Mouse (Mus musculus) CD4-positive, CD25-positive, alpha-beta regulatory T cell, adult 4 months (primary cell): ENCODE measurements around the gene Sergef. TPM values are rescaled to one million over a fixed set of nuclear protein-coding genes. Genes with fewer than 3 reads are reported as not detected.

Experiments used
- ATAC-seq: one replicate; pipeline ENCODE4 v1.8.0; 2017
- polyA plus RNA-seq, 2 experiments: library from polyadenylated mRNA; unstranded; fragments of 100-300 nt; shearing (Covaris generic); gene quantifications; one replicate each; pipeline ENCODE4 v1.2.1; 2017

The Sergef gene
- polyA plus RNA-seq, 2 experiments from 2014 or later = 20.2 to 25.5 TPM

- no peak for ATAC-seq
Observed at GRCm38 (mm10) chr7:46400346-46400745, 239.3 kb downstream of the Sergef start.

- no peak for ATAC-seq
Observed at GRCm38 (mm10) chr7:46399676-46400075, 239.9 kb downstream of the Sergef start.

- ATAC-seq = no peak
Observed at GRCm38 (mm10) chr7:46398612-46399011, 241.0 kb downstream of the Sergef start.

- no peak for ATAC-seq
Observed at GRCm38 (mm10) chr7:46397732-46398333, 241.8 kb downstream of the Sergef start.

GRCm38 (mm10) chr7:46396928-46397731 is 242.5 kb downstream of the Sergef start:
- no peak for ATAC-seq

- ATAC-seq = peak; percentile 39
Observed at GRCm38 (mm10) chr7:46396231-46396927, 243.2 kb downstream of the Sergef start, which contains the start of gene Kcnc1. Gene Kcnc1 (plus strand): TSS chr7:46396497.

- ATAC-seq = no peak
Observed at GRCm38 (mm10) chr7:46395571-46395970, 244.0 kb downstream of the Sergef start.

- no peak for ATAC-seq
Observed at GRCm38 (mm10) chr7:46394933-46395332, 244.7 kb downstream of the Sergef start.

- no peak for ATAC-seq
Observed at GRCm38 (mm10) chr7:46393718-46394511, 245.7 kb downstream of the Sergef start.

Other genes starting within 250 kb of the Sergef start
- gene Kcnc1, start 243.3 kb downstream of the Sergef start, polyA plus RNA-seq = under 1 TPM in 1 of 2 experiments, not detected in 1; 0.05 TPM
- under 1 TPM in 1 of 2 experiments, not detected in 1; 0.48 TPM for gene Tph1, start 32.7 kb upstream of the Sergef start, polyA plus RNA-seq
- 10 to 100 TPM; 16.0 to 20.2 TPM for gene Saal1, start 70.9 kb upstream of the Sergef start, polyA plus RNA-seq
- not detected for gene Saa3, start 75.9 kb upstream of the Sergef start, polyA plus RNA-seq
- gene Saa4, start 92.8 kb upstream of the Sergef start, polyA plus RNA-seq = not detected
- not detected for gene Saa1, start 103.2 kb upstream of the Sergef start, polyA plus RNA-seq
- gene Saa2, start 112.0 kb upstream of the Sergef start, polyA plus RNA-seq = not detected
- 10 to 100 TPM; 14.2 to 26.1 TPM for gene Hps5, start 156.3 kb upstream of the Sergef start, polyA plus RNA-seq
- gene Gtf2h1, start 156.3 kb upstream of the Sergef start, polyA plus RNA-seq = 10 to 100 TPM; 20.7 to 28.1 TPM
- gene Ldha, start 201.7 kb upstream of the Sergef start, polyA plus RNA-seq = 100 to 1,000 TPM; 817 to 958 TPM
- gene Ldhc, start 221.4 kb upstream of the Sergef start, polyA plus RNA-seq = not detected